In the genomic region with DNA sequence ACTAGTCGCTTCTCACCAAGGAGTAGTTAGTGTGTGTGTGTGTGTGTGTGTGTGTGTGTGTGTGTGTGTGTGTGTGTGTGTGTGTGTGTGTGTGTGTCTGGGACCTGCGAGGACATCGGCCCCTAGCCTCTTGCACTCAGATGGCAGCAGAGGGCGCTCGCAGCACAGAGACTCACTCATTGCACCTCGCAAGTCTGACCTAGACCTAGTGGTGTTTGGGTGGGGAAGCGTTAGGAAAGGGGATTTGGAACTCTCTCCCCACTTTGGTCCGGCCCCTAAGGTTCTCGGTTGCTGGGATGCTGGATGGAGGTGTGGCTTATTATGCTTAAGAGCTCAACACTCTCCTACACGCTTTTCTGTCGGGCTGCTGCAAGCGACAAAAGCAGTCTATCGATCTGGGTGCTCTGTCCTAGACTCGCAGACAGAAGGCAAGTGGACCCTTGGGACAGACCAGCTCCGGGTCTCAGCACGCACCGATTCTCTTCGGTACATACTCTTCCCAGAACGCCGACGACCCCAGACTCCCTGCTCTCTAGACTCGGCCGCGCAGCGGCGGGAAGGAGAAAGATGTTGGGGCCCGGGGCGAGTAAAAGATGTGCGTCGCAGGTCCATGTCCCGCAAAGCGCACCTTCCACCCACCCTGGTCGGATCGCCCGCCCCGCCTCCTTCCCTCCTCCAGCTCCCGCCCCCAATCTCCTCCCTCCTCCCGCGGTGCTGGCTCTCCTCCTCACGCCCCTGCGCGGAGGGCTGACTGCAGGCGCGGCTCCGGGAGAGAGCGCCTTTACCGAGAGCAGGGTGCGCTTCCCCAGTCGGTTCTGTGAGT, we compare ENCODE assay signal across 8 mouse cellular contexts. TPM values are rescaled to one million over a fixed set of nuclear protein-coding genes. Genes with fewer than 3 reads are reported as not detected.
DNase-seq lines count a peak whose midpoint lies in the region; ATAC-seq lines count a peak whose summit lies in the region.

TSS of gene Adra2b (plus strand) at position 750 of the 823 bp plus-strand sequence.

- DNase-seq in WW6 (ENCODE audit: low read depth, low spot score): peak; percentile 83
- DNase-seq in cerebellum, postnatal 36 days: peak; percentile 80 to 83
- DNase-seq in gastrocnemius, adult 18-20 months (ENCODE audit: low spot score): peak; percentile 71
- peak; percentile 65 for DNase-seq in left cerebral cortex, adult 11 months (ENCODE audit: low spot score)
- DNase-seq in lung, postnatal 36 days: peak; percentile 88
- DNase-seq in retina, postnatal 1 day: peak; percentile 88
- peak; percentile 91 for DNase-seq in thymus, postnatal 4 days

- no peak within 1 kb of the TSS for H3K27ac ChIP-seq in hindbrain, embryonic 16.5 days (ENCODE audit: low read depth, low read length)

- peaks cover 50% of the 10 kb centered on the region for H3K27me3 ChIP-seq in hindbrain, embryonic 16.5 days (replicated peaks; ENCODE audit: control insufficient read depth, insufficient read depth, low read length)

- H3K9ac ChIP-seq in hindbrain, embryonic 16.5 days (ENCODE audit: low read depth, low read length): peak within 1 kb of the TSS; percentile 53

- H3K36me3 ChIP-seq in hindbrain, embryonic 16.5 days (ENCODE audit: control insufficient read depth, insufficient read depth, low read length): no peaks in the 10 kb centered on the region

- peak within 1 kb of the TSS; percentile 75 for H3K4me2 ChIP-seq in hindbrain, embryonic 16.5 days (ENCODE audit: low read length)

- ATAC-seq in hindbrain, embryonic 16.5 days: peak; percentile 87

- H3K4me3 ChIP-seq in hindbrain, embryonic 16.5 days (ENCODE audit: low read length): peak within 1 kb of the TSS; percentile 47

- 0% methylated on average over 43 of the region's 49 CpGs for WGBS in hindbrain, embryonic 16.5 days

- peaks cover 16% of the 10 kb centered on the region for H3K4me1 ChIP-seq in hindbrain, embryonic 16.5 days (ENCODE audit: control insufficient read depth, insufficient read depth, low read depth, low read length)

- H3K9me3 ChIP-seq in hindbrain, embryonic 16.5 days (ENCODE audit: control insufficient read depth, low read length): no peaks in the 10 kb centered on the region

RNA-seq across cellular contexts. Expression of gene Adra2b, which starts in this region (rescaled TPM):
- under 1 TPM; 0.40 to 0.71 TPM for total RNA-seq in gastrocnemius, adult 18-20 months (2021)
- polyA plus RNA-seq in hindbrain, embryonic 16.5 days (2015; fragmentation: Nextera tagmentation; extraction: Ambion mirVana): 0.72 and 0.90 TPM in 2 replicates

Comparison
In these comparisons a context has a peak if more than half of its experiments do, and no peak if none do; other contexts are left out.
1. Peak in DNase-seq in gastrocnemius, adult 18-20 months; RNA of the gene not detected or under 1 TPM.
2. Peak in ATAC-seq, H3K4me3 ChIP-seq, H3K9ac ChIP-seq and H3K4me2 ChIP-seq in hindbrain, embryonic 16.5 days; RNA of the gene not detected or under 1 TPM.